Mouse (Mus musculus) liver, embryonic 16.5 days (tissue): ENCODE results near the gene Krtap4-16. TPM values are rescaled to one million over a fixed set of nuclear protein-coding genes. Genes with fewer than 3 reads are reported as not detected.
"Not testable (repeated sequence)": the region's sequence is repeated elsewhere in the genome, so short reads cannot be mapped to it uniquely, and the experiment has no call there.

Experiments
- ATAC-seq: fragments of 200-750 bp; cut with Nextera tagmentation; 2 replicates; pipeline ENCODE4 v1.8.0; 2017; ENCODE audit warnings: low read depth, mild to moderate bottlenecking, moderate number of reproducible peaks, moderate library complexity
- H3K27ac ChIP-seq: fragments of 300-500 bp; sonication (generic); 2 replicates; pipeline ENCODE4 v1.5.1; 2014; ENCODE audit warnings: mild to moderate bottlenecking, low read length
- H3K27me3 ChIP-seq: fragments of 300-500 bp; sonication (generic); 2 replicates; pipeline ENCODE4 v1.6.1; 2014; ENCODE audit warnings: low read depth, low read length, mixed read lengths; ENCODE audit not compliant: control insufficient read depth, insufficient read depth
- H3K36me3 ChIP-seq: fragments of 300-500 bp; sonication (generic); 2 replicates; pipeline ENCODE4 v1.6.1; 2014; ENCODE audit warnings: mild to moderate bottlenecking; ENCODE audit not compliant: control insufficient read depth, insufficient read depth
- H3K4me1 ChIP-seq: fragments of 300-500 bp; sonication (generic); 2 replicates; pipeline ENCODE4 v1.6.1; 2014; ENCODE audit warnings: low read depth, low read length, mixed read lengths; ENCODE audit not compliant: control insufficient read depth
- H3K4me2 ChIP-seq: fragments of 300-500 bp; sonication (generic); 2 replicates; pipeline ENCODE4 v1.6.1; 2014; ENCODE audit warnings: low read depth, low read length, mixed read lengths
- H3K4me3 ChIP-seq: fragments of 300-500 bp; sonication (generic); 2 replicates; pipeline ENCODE4 v1.5.1; 2014; ENCODE audit warnings: low read depth, mild to moderate bottlenecking, low read length
- H3K9ac ChIP-seq: fragments of 300-500 bp; sonication (generic); 2 replicates; pipeline ENCODE4 v1.6.1; 2014; ENCODE audit warnings: low read depth, low read length
- H3K9me3 ChIP-seq: fragments of 300-500 bp; sonication (generic); replicated peaks from 2 replicates; pipeline ENCODE4 v1.6.1; 2016; ENCODE audit warnings: low read length; ENCODE audit not compliant: control insufficient read depth
- WGBS: fragments of 180-500 bp; shearing (Covaris S2); extraction: QIAGEN DNeasy Blood & Tissue Kit; methylation state at CpG from one replicate; pipeline ENCODE4 v1.1.7; 2014; ENCODE audit not compliant: insufficient replicate concordance; 5-methylcytosine and 5-hydroxymethylcytosine counted together
- polyA plus RNA-seq: library from polyadenylated mRNA; unstranded; fragments of >200 nt; fragmentation: Nextera tagmentation; extraction: Ambion mirVana; gene quantifications from 2 replicates; pipeline ENCODE4 v1.2.1, GENCODE M21; 2015

The Krtap4-16 gene
- polyA plus RNA-seq, 1 experiment from 2014 or later: not detected

- H3K4me1 ChIP-seq: no peaks in the 10 kb centered on the region
- 45% methylated on average over 1 of the region's 1 CpGs for WGBS
- H3K4me2 ChIP-seq: no peak within 1 kb of the TSS
- no peak within 1 kb of the TSS for H3K4me3 ChIP-seq
- H3K27me3 ChIP-seq: no peaks in the 10 kb centered on the region
- H3K36me3 ChIP-seq: no peaks in the 10 kb centered on the region
- H3K27ac ChIP-seq: no peak within 1 kb of the TSS
- no peak for ATAC-seq
- H3K9ac ChIP-seq: no peak within 1 kb of the TSS
- no peaks in the 10 kb centered on the region for H3K9me3 ChIP-seq
Observed at GRCm38 (mm10) chr11:99837966-99838365, 13.4 kb downstream of the Krtap4-16 start, which contains the start of gene 2300003K06Rik. TSS of gene 2300003K06Rik (minus strand) at chr11:99838066.

DNA sequence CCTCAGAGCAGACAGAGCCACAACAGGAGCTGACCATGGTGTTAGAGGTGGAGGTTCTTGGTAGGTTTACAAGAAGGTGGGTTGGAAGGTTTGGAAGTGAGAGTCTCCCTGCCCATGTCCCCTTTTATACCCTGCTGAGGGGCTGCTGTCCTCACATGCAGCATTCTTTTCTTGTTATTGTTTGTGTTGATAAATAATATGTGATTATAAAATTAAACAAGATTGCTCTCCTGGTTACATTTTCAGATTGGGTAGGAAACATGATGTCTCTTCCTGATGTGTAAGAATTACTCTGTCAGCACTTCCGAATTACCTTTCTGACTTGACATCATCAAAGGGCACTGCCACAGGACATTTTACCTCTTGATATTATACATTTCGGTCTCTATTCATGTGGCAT, 35.8 kb downstream of the Krtap4-16 start, which contains the start of gene Gm11564:
Gm11564 (minus strand) TSS at position 101 of the 400 bp plus-strand sequence.
- H3K4me2 ChIP-seq, H3K27me3 ChIP-seq, H3K9ac ChIP-seq, ATAC-seq, H3K4me1 ChIP-seq, H3K9me3 ChIP-seq, H3K36me3 ChIP-seq, H3K4me3 ChIP-seq, H3K27ac ChIP-seq: not testable (repeated sequence)
- WGBS: 58% methylated on average over 2 of the region's 2 CpGs

DNA sequence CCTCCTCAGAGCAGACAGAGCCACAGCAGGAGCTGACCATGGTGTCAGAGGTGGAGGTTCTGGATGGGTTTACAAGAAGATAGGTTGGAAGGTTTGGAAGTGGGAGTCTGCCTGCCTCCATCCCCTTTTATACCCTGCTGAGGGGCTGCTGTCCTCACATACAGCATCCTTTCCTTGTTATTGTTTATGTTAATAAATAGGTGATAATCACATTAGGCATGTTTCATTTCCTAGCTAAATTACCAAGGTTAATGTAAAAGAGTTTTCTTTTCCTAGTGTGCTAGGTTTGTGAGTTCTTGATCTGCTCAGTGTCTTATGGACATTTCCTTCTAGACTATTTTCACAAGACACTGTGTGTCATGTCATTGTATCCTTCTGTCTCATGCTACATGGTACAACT, 41.6 kb downstream of the Krtap4-16 start, which contains the start of gene Krtap4-13:
Krtap4-13 (minus strand) TSS at position 101 of the 400 bp plus-strand sequence.
- H3K36me3 ChIP-seq, H3K4me1 ChIP-seq, H3K9ac ChIP-seq, H3K27ac ChIP-seq, H3K4me2 ChIP-seq, H3K4me3 ChIP-seq, H3K9me3 ChIP-seq, ATAC-seq, H3K27me3 ChIP-seq: not testable (repeated sequence)

- not testable (repeated sequence) for ATAC-seq
- WGBS: no CpG with 5 or more reads among the region's 1 CpGs
Observed at GRCm38 (mm10) chr11:99804346-99804745, 47.1 kb downstream of the Krtap4-16 start, which contains the start of gene Gm11554. TSS of gene Gm11554 (minus strand) at chr11:99804446.

More at GRCm38 (mm10) chr11:99804346-99804745, 47.1 kb downstream of the Krtap4-16 start, which contains the start of gene Gm11554:
- not testable (repeated sequence) for H3K27ac ChIP-seq, H3K36me3 ChIP-seq, H3K9ac ChIP-seq, H3K4me1 ChIP-seq, H3K4me2 ChIP-seq, H3K4me3 ChIP-seq, H3K9me3 ChIP-seq, H3K27me3 ChIP-seq

Other genes starting within 250 kb of the Krtap4-16 start
- not detected in 2 replicates for gene Gm11938, start 248.3 kb downstream of the Krtap4-16 start, polyA plus RNA-seq
- gene Gm11937, start 241.4 kb downstream of the Krtap4-16 start, polyA plus RNA-seq: not detected in 2 replicates
- not detected in 2 replicates for gene Krtap2-4, start 236.8 kb downstream of the Krtap4-16 start, polyA plus RNA-seq
- gene Gm11562, start 231.2 kb downstream of the Krtap4-16 start, polyA plus RNA-seq: not detected in 2 replicates
- gene Krtap4-1, start 223.4 kb downstream of the Krtap4-16 start, polyA plus RNA-seq: not detected in 2 replicates
- not detected in 2 replicates for gene Krtap4-2, start 216.5 kb downstream of the Krtap4-16 start, polyA plus RNA-seq
- gene Krtap4-7, start 207.5 kb downstream of the Krtap4-16 start, polyA plus RNA-seq: not detected in 2 replicates
- gene Gm11555, start 201.4 kb downstream of the Krtap4-16 start, polyA plus RNA-seq: not detected in 2 replicates
- gene Gm11563, start 192.6 kb downstream of the Krtap4-16 start, polyA plus RNA-seq: not detected in 2 replicates
- gene Krtap4-6, start 185.6 kb downstream of the Krtap4-16 start, polyA plus RNA-seq: not detected in 2 replicates
- not detected in 2 replicates for gene Gm14190, start 160.9 kb downstream of the Krtap4-16 start, polyA plus RNA-seq
- gene Gm14180, start 117.3 kb downstream of the Krtap4-16 start, polyA plus RNA-seq: not detected in 2 replicates
- gene Gm11595, start 78.7 kb downstream of the Krtap4-16 start, polyA plus RNA-seq: not detected in 2 replicates
- not detected in 2 replicates for gene Krtap4-8, start 70.9 kb downstream of the Krtap4-16 start, polyA plus RNA-seq
- not detected in 2 replicates for gene Krtap4-9, start 66.4 kb downstream of the Krtap4-16 start, polyA plus RNA-seq
- gene Gm11596, start 58.1 kb downstream of the Krtap4-16 start, polyA plus RNA-seq: not detected in 2 replicates
- not detected in 2 replicates for gene Gm11569, start 52.7 kb downstream of the Krtap4-16 start, polyA plus RNA-seq
- gene Gm11554, start 47.2 kb downstream of the Krtap4-16 start, polyA plus RNA-seq: not detected in 2 replicates
- not detected in 2 replicates for gene Krtap4-13, start 41.7 kb downstream of the Krtap4-16 start, polyA plus RNA-seq
- not detected in 2 replicates for gene Gm11564, start 35.9 kb downstream of the Krtap4-16 start, polyA plus RNA-seq
- gene 2300003K06Rik, start 13.5 kb downstream of the Krtap4-16 start, polyA plus RNA-seq: not detected in 2 replicates
- not detected in 2 replicates for gene Gm11568, start 6.3 kb upstream of the Krtap4-16 start, polyA plus RNA-seq
- not detected in 2 replicates for gene Gm11559, start 12.9 kb upstream of the Krtap4-16 start, polyA plus RNA-seq
- gene Krtap9-1, start 21.8 kb upstream of the Krtap4-16 start, polyA plus RNA-seq: not detected in 2 replicates
- gene Gm11567, start 27.6 kb upstream of the Krtap4-16 start, polyA plus RNA-seq: not detected in 2 replicates
- gene Krtap31-1, start 56.3 kb upstream of the Krtap4-16 start, polyA plus RNA-seq: not detected in 2 replicates
- gene Gm11565, start 63.1 kb upstream of the Krtap4-16 start, polyA plus RNA-seq: not detected in 2 replicates
- gene Krtap31-2, start 84.7 kb upstream of the Krtap4-16 start, polyA plus RNA-seq: not detected in 2 replicates
- gene Krtap9-5, start 96.9 kb upstream of the Krtap4-16 start, polyA plus RNA-seq: not detected in 2 replicates
- gene Krtap29-1, start 127.4 kb upstream of the Krtap4-16 start, polyA plus RNA-seq: not detected in 2 replicates
- not detected in 2 replicates for gene Krtap16-1, start 135.0 kb upstream of the Krtap4-16 start, polyA plus RNA-seq
- gene Krtap17-1, start 142.4 kb upstream of the Krtap4-16 start, polyA plus RNA-seq: not detected in 2 replicates
- not detected in 2 replicates for gene Krt33a, start 164.6 kb upstream of the Krtap4-16 start, polyA plus RNA-seq
- not detected in 2 replicates for gene Krt33b, start 178.3 kb upstream of the Krtap4-16 start, polyA plus RNA-seq
- not detected in 2 replicates for gene Krt34, start 189.9 kb upstream of the Krtap4-16 start, polyA plus RNA-seq
- gene Krt31, start 198.9 kb upstream of the Krtap4-16 start, polyA plus RNA-seq: not detected in 2 replicates
- not detected in 2 replicates for gene Krt32, start 236.6 kb upstream of the Krtap4-16 start, polyA plus RNA-seq
- not detected in 2 replicates for gene Krt35, start 244.6 kb upstream of the Krtap4-16 start, polyA plus RNA-seq